Mouse (Mus musculus) layer of hippocampus, adult 2 months (tissue): ENCODE measurements around the gene Hdac8. TPM values are rescaled to one million over a fixed set of nuclear protein-coding genes. Genes with fewer than 3 reads are reported as not detected.

ENCODE experiments used
- DNase-seq, 2 experiments: peaks; one replicate each; pipeline ENCODE4 v3.0.0; 2022; ENCODE audit warnings: low spot score in 2 of 2
- H3K27ac ChIP-seq: fragments of 200-600 bp; 2 replicates; pipeline ENCODE4 v1.8.1; 2022
- H3K4me3 ChIP-seq: fragments of 200-600 bp; 2 replicates; pipeline ENCODE4 v1.8.1; 2022; ENCODE audit warnings: mild to moderate bottlenecking
- CTCF ChIP-seq: fragments of 200-600 bp; conservative IDR thresholded peaks from 2 replicates; pipeline ENCODE4 v1.8.1; 2022; ENCODE audit warnings: antibody characterized with exemption, mild to moderate bottlenecking, moderate library complexity
- total RNA-seq, 2 experiments: library from RNA; stranded (reverse); gene quantifications; 2 replicates each; pipeline ENCODE4 v1.2.3; 2021

The Hdac8 gene
- total RNA-seq, 2 experiments from 2014 or later: 20.9 to 21.0 TPM

- TF ChIP-seq CTCF: no peak
- Histone ChIP-seq H3K4me3 (no peak overlapping the region), H3K27ac (no peak overlapping the region)
- DNase-seq: no peak
These were observed 194.0 kb downstream of the Hdac8 start for GRCm38 (mm10) chrX:102311119-102311518.

- H3K4me3 ChIP-seq: no peak overlapping the region
- no peak for TF ChIP-seq CTCF
- no peak for DNase-seq
These were observed 197.6 kb downstream of the Hdac8 start for GRCm38 (mm10) chrX:102307511-102307910.

GRCm38 (mm10) chrX:102305806-102306205 is 199.4 kb downstream of the Hdac8 start:
- H3K27ac ChIP-seq: no peak overlapping the region
- no peak for DNase-seq
- H3K4me3 ChIP-seq: no peak overlapping the region
- no peak for TF ChIP-seq CTCF

More at GRCm38 (mm10) chrX:102307511-102307910, 197.6 kb downstream of the Hdac8 start:
- H3K27ac ChIP-seq: no peak overlapping the region

GRCm38 (mm10) chrX:102304914-102305313 is 200.2 kb downstream of the Hdac8 start:
- no peak for TF ChIP-seq CTCF
- no peak for DNase-seq
- Histone ChIP-seq H3K27ac (no peak overlapping the region), H3K4me3 (no peak overlapping the region)

GRCm38 (mm10) chrX:102302476-102302875 is 202.7 kb downstream of the Hdac8 start:
- Histone ChIP-seq H3K27ac (no peak overlapping the region), H3K4me3 (no peak overlapping the region)
- DNase-seq: no peak
- no peak for TF ChIP-seq CTCF

GRCm38 (mm10) chrX:102284889-102285288 is 220.3 kb downstream of the Hdac8 start:
- DNase-seq: no peak
- H3K4me3 ChIP-seq: no peak overlapping the region
- H3K27ac ChIP-seq: no peak overlapping the region
- no peak for TF ChIP-seq CTCF

GRCm38 (mm10) chrX:102262620-102263345 is 242.4 kb downstream of the Hdac8 start:
- H3K4me3 ChIP-seq: no peak overlapping the region
- no peak for DNase-seq
- no peak for TF ChIP-seq CTCF
- no peak overlapping the region for H3K27ac ChIP-seq

- H3K4me3 ChIP-seq: no peak overlapping the region
- DNase-seq: no peak
- TF ChIP-seq CTCF: no peak
- no peak overlapping the region for H3K27ac ChIP-seq
These were observed 245.4 kb downstream of the Hdac8 start for GRCm38 (mm10) chrX:102259772-102260171.

- H3K4me3 ChIP-seq: no peak overlapping the region; the same call in 1 of the 2 replicates
These were observed 251.3 kb downstream of the Hdac8 start for GRCm38 (mm10) chrX:102253892-102254291.

GRCm38 (mm10) chrX:102251937-102252860 is 253.0 kb downstream of the Hdac8 start, which contains the start of gene Cited1:
Gene Cited1, minus strand, starts transcription at chrX:102252181.
- Histone ChIP-seq H3K27ac (no peak within 1 kb of the TSS), H3K4me3 (peak within 1 kb of the TSS; percentile 56)
- peak; percentile 25 to 41 for DNase-seq
- no peak for TF ChIP-seq CTCF

More at GRCm38 (mm10) chrX:102253892-102254291, 251.3 kb downstream of the Hdac8 start:
- H3K27ac ChIP-seq: no peak overlapping the region
- DNase-seq: no peak
- TF ChIP-seq CTCF: no peak

GRCm38 (mm10) chrX:102251221-102251936 is 253.8 kb downstream of the Hdac8 start:
- DNase-seq: no peak
- Histone ChIP-seq H3K27ac (no peak overlapping the region), H3K4me3 (peak overlapping the region; percentile 56)
- TF ChIP-seq CTCF: no peak

GRCm38 (mm10) chrX:102250891-102251170 is 254.3 kb downstream of the Hdac8 start:
- H3K4me3 ChIP-seq: peak overlapping the region; percentile 56
- no peak overlapping the region for H3K27ac ChIP-seq
- DNase-seq: no peak
- no peak for TF ChIP-seq CTCF
